Mouse (Mus musculus): Measurements from ENCODE around the gene Mvb12b. TPM values are rescaled to one million over a fixed set of nuclear protein-coding genes. Genes with fewer than 3 reads are reported as not detected.

Mvb12b gene
- polyA plus RNA-seq, 2 experiments, result 6.9 to 8.3 TPM

- peak; percentile 50 for ATAC-seq (ENCODE audit: insufficient read depth)
Measured at GRCm38 (mm10) chr2:33908374-33908773, 20.6 kb upstream of the Mvb12b start.

GRCm38 (mm10) chr2:33907174-33907573 is 19.4 kb upstream of the Mvb12b start:
- Histone ChIP-seq H3K4me3 (ENCODE audit: insufficient read depth in 1 of 2, low read depth in 2 of 2, low read length in 2 of 2) (no peak overlapping the region), H3K27me3 (ENCODE audit: control insufficient read depth, insufficient read depth, low read length) (no peaks in the 10 kb centered on the region), H3K36me3 (replicated peaks; ENCODE audit: control insufficient read depth, insufficient read depth, low read depth) (no peaks in the 10 kb centered on the region), H3K27ac (no peak overlapping the region), H3K9ac (replicated peaks) (no peak overlapping the region), H3K4me2 (ENCODE audit: low read depth) (no peak overlapping the region), H3K4me1 (replicated peaks; ENCODE audit: control insufficient read depth in 2 of 2, insufficient read depth in 2 of 2, low read length in 1 of 2) (0 out of 4 replicates have a peak, but pooled peaks cover 0 to 2% of the 10 kb centered on the region in 2 experiments), H3K9me3 (ENCODE audit: control insufficient read depth, low read length) (no peaks in the 10 kb centered on the region)
- ATAC-seq (ENCODE audit: insufficient read depth) (no peak), DNase-seq (ENCODE audit: low read depth in 3 of 3, low spot score in 3 of 3) (no peak)
- TF ChIP-seq CTCF (IDR thresholded peaks at IDR 0.05; ENCODE audit: low read depth) (no peak), EP300 (IDR thresholded peaks at IDR 0.05; ENCODE audit: low read depth) (no peak)
- WGBS (ENCODE audit: insufficient replicate concordance), result 51% methylated on average over 6 of the region's 6 CpGs

More at GRCm38 (mm10) chr2:33908374-33908773, 20.6 kb upstream of the Mvb12b start:
- no peak overlapping the region for H3K27ac ChIP-seq
- WGBS (ENCODE audit: insufficient replicate concordance), result 13% methylated on average over 8 of the region's 8 CpGs
- H3K27me3 ChIP-seq (ENCODE audit: control insufficient read depth, insufficient read depth, low read length), result no peaks in the 10 kb centered on the region
- H3K9me3 ChIP-seq (ENCODE audit: control insufficient read depth, low read length), result no peaks in the 10 kb centered on the region
- TF ChIP-seq CTCF (IDR thresholded peaks at IDR 0.05; ENCODE audit: low read depth) (no peak), EP300 (IDR thresholded peaks at IDR 0.05; ENCODE audit: low read depth) (no peak)
- peak in 2 of 3 experiments; percentile 18 to 20 for DNase-seq (ENCODE audit: low read depth in 3 of 3, low spot score in 3 of 3)
- H3K4me3 ChIP-seq (ENCODE audit: insufficient read depth in 1 of 2, low read depth in 2 of 2, low read length in 2 of 2), result no peak overlapping the region
- H3K4me2 ChIP-seq (ENCODE audit: low read depth), result no peak overlapping the region
- no peak overlapping the region for H3K9ac ChIP-seq (replicated peaks)
- no peaks in the 10 kb centered on the region for H3K36me3 ChIP-seq (replicated peaks; ENCODE audit: control insufficient read depth, insufficient read depth, low read depth)
- 0 out of 4 replicates have a peak, but pooled peaks cover 0 to 2% of the 10 kb centered on the region in 2 experiments for H3K4me1 ChIP-seq (replicated peaks; ENCODE audit: control insufficient read depth in 2 of 2, insufficient read depth in 2 of 2, low read length in 1 of 2)

- no peak overlapping the region for H3K4me2 ChIP-seq (ENCODE audit: low read depth)
- no peak overlapping the region for H3K9ac ChIP-seq (replicated peaks)
- ATAC-seq (ENCODE audit: insufficient read depth) (no peak), DNase-seq (ENCODE audit: low read depth in 3 of 3, low spot score in 3 of 3) (no peak)
- no peak overlapping the region for H3K4me3 ChIP-seq (ENCODE audit: insufficient read depth in 1 of 2, low read depth in 2 of 2, low read length in 2 of 2)
- TF ChIP-seq EP300 (IDR thresholded peaks at IDR 0.05; ENCODE audit: low read depth) (no peak), CTCF (IDR thresholded peaks at IDR 0.05; ENCODE audit: low read depth) (0 out of 2 replicates have a peak, but pooled peaks have one; percentile 15)
- no peaks in the 10 kb centered on the region for H3K4me1 ChIP-seq (replicated peaks; ENCODE audit: control insufficient read depth in 2 of 2, insufficient read depth in 2 of 2, low read length in 1 of 2)
- H3K36me3 ChIP-seq (replicated peaks; ENCODE audit: control insufficient read depth, insufficient read depth, low read depth), result no peaks in the 10 kb centered on the region
- no peaks in the 10 kb centered on the region for H3K27me3 ChIP-seq (ENCODE audit: control insufficient read depth, insufficient read depth, low read length)
- no peak overlapping the region for H3K27ac ChIP-seq
- H3K9me3 ChIP-seq (ENCODE audit: control insufficient read depth, low read length), result no peaks in the 10 kb centered on the region
- 67% methylated on average over 3 of the region's 3 CpGs for WGBS (ENCODE audit: insufficient replicate concordance)
Measured at GRCm38 (mm10) chr2:33895829-33896228, 8.1 kb upstream of the Mvb12b start.

- Histone ChIP-seq H3K27ac (no peak overlapping the region), H3K4me3 (ENCODE audit: insufficient read depth in 1 of 2, low read depth in 2 of 2, low read length in 2 of 2) (no peak overlapping the region), H3K9ac (replicated peaks) (no peak overlapping the region), H3K4me1 (replicated peaks; ENCODE audit: control insufficient read depth in 2 of 2, insufficient read depth in 2 of 2, low read length in 1 of 2) (no peaks in the 10 kb centered on the region), H3K36me3 (replicated peaks; ENCODE audit: control insufficient read depth, insufficient read depth, low read depth) (no peaks in the 10 kb centered on the region), H3K27me3 (ENCODE audit: control insufficient read depth, insufficient read depth, low read length) (no peaks in the 10 kb centered on the region), H3K9me3 (ENCODE audit: control insufficient read depth, low read length) (no peaks in the 10 kb centered on the region), H3K4me2 (ENCODE audit: low read depth) (no peak overlapping the region)
- no peak for DNase-seq (ENCODE audit: low read depth in 3 of 3, low spot score in 3 of 3)
- WGBS (ENCODE audit: insufficient replicate concordance), result 82% methylated on average over 3 of the region's 3 CpGs
- TF ChIP-seq EP300 (IDR thresholded peaks at IDR 0.05; ENCODE audit: low read depth) (no peak), CTCF (IDR thresholded peaks at IDR 0.05; ENCODE audit: low read depth) (peak; percentile 67)
- no peak for ATAC-seq (ENCODE audit: insufficient read depth)
Measured at GRCm38 (mm10) chr2:33893151-33893550, 5.4 kb upstream of the Mvb12b start.

GRCm38 (mm10) chr2:33892354-33892753 is 4.6 kb upstream of the Mvb12b start:
- no peak for DNase-seq (ENCODE audit: low read depth in 3 of 3, low spot score in 3 of 3)
- ATAC-seq (ENCODE audit: insufficient read depth), result no peak
- no peak overlapping the region for H3K27ac ChIP-seq
- no peak overlapping the region for H3K9ac ChIP-seq (replicated peaks)
- WGBS (ENCODE audit: insufficient replicate concordance), result 59% methylated on average over 7 of the region's 7 CpGs
- no peaks in the 10 kb centered on the region for H3K36me3 ChIP-seq (replicated peaks; ENCODE audit: control insufficient read depth, insufficient read depth, low read depth)
- TF ChIP-seq CTCF (IDR thresholded peaks at IDR 0.05; ENCODE audit: low read depth) (no peak), EP300 (IDR thresholded peaks at IDR 0.05; ENCODE audit: low read depth) (no peak)
- no peaks in the 10 kb centered on the region for H3K27me3 ChIP-seq (ENCODE audit: control insufficient read depth, insufficient read depth, low read length)
- H3K4me2 ChIP-seq (ENCODE audit: low read depth), result no peak overlapping the region
- H3K4me1 ChIP-seq (replicated peaks; ENCODE audit: control insufficient read depth in 2 of 2, insufficient read depth in 2 of 2, low read length in 1 of 2), result peaks cover 0 to 3% of the 10 kb centered on the region in 2 experiments; a peak in 2 of 4 replicates
- H3K4me3 ChIP-seq (ENCODE audit: insufficient read depth in 1 of 2, low read depth in 2 of 2, low read length in 2 of 2), result no peak overlapping the region
- no peaks in the 10 kb centered on the region for H3K9me3 ChIP-seq (ENCODE audit: control insufficient read depth, low read length)
